Mouse (Mus musculus): Measurements from ENCODE around the gene Omd. TPM values are rescaled to one million over a fixed set of nuclear protein-coding genes. Genes with fewer than 3 reads are reported as not detected.
"Not testable (repeated sequence)": the region's sequence is repeated elsewhere in the genome, so short reads cannot be mapped to it uniquely, and the experiment has no call there.

The Omd gene
- polyA plus RNA-seq, 1 experiment from 2014 or later = 0.38 TPM

- H3K9me3 ChIP-seq = no peaks in the 10 kb centered on the region
- H3K4me3 ChIP-seq = no peak overlapping the region
- no peaks in the 10 kb centered on the region for H3K36me3 ChIP-seq
- 73% methylated on average over 2 of the region's 2 CpGs for WGBS
- H3K4me1 ChIP-seq (replicated peaks) = no peaks in the 10 kb centered on the region
- H3K4me2 ChIP-seq = no peak overlapping the region
- H3K9ac ChIP-seq = no peak overlapping the region
- H3K27ac ChIP-seq (replicated peaks) = no peak overlapping the region
- ATAC-seq (ENCODE audit: low read depth) = no peak
- no peaks in the 10 kb centered on the region for H3K27me3 ChIP-seq
These were observed 21.4 kb upstream of the Omd start for GRCm38 (mm10) chr13:49560886-49561285.

GRCm38 (mm10) chr13:49564347-49564746 lies 17.9 kb upstream of the Omd start:
- H3K4me1 ChIP-seq (replicated peaks) = no peaks in the 10 kb centered on the region
- no peak overlapping the region for H3K27ac ChIP-seq (replicated peaks)
- no peak overlapping the region for H3K4me2 ChIP-seq
- no peaks in the 10 kb centered on the region for H3K27me3 ChIP-seq
- no peak overlapping the region for H3K9ac ChIP-seq
- no peak overlapping the region for H3K4me3 ChIP-seq
- ATAC-seq (ENCODE audit: low read depth) = no peak
- H3K36me3 ChIP-seq = no peaks in the 10 kb centered on the region
- H3K9me3 ChIP-seq = no peaks in the 10 kb centered on the region
- 82% methylated on average over 1 of the region's 1 CpGs for WGBS

GRCm38 (mm10) chr13:49570371-49570770 lies 11.9 kb upstream of the Omd start:
- 70% methylated on average over 3 of the region's 3 CpGs for WGBS
- no peaks in the 10 kb centered on the region for H3K9me3 ChIP-seq
- no peak overlapping the region for H3K4me2 ChIP-seq
- H3K27ac ChIP-seq (replicated peaks) = no peak overlapping the region
- no peaks in the 10 kb centered on the region for H3K36me3 ChIP-seq
- H3K4me1 ChIP-seq (replicated peaks) = no peaks in the 10 kb centered on the region
- no peak overlapping the region for H3K4me3 ChIP-seq
- no peaks in the 10 kb centered on the region for H3K27me3 ChIP-seq
- H3K9ac ChIP-seq = no peak overlapping the region
- no peak for ATAC-seq (ENCODE audit: low read depth)

- H3K9me3 ChIP-seq = no peaks in the 10 kb centered on the region
- no peak overlapping the region for H3K4me3 ChIP-seq
- no peak overlapping the region for H3K27ac ChIP-seq (replicated peaks)
- H3K4me1 ChIP-seq (replicated peaks) = no peaks in the 10 kb centered on the region
- H3K36me3 ChIP-seq = no peaks in the 10 kb centered on the region
- no peak overlapping the region for H3K4me2 ChIP-seq
- ATAC-seq (ENCODE audit: low read depth) = no peak
- H3K9ac ChIP-seq = no peak overlapping the region
- no peaks in the 10 kb centered on the region for H3K27me3 ChIP-seq
- WGBS = 83% methylated on average over 2 of the region's 2 CpGs
These were observed 10.8 kb upstream of the Omd start for GRCm38 (mm10) chr13:49571418-49571817.

- no peaks in the 10 kb centered on the region for H3K4me1 ChIP-seq (replicated peaks)
- no peak for ATAC-seq (ENCODE audit: low read depth)
- H3K4me2 ChIP-seq = no peak overlapping the region
- H3K27ac ChIP-seq (replicated peaks) = no peak overlapping the region
- H3K27me3 ChIP-seq = no peaks in the 10 kb centered on the region
- H3K36me3 ChIP-seq = no peaks in the 10 kb centered on the region
- no peaks in the 10 kb centered on the region for H3K9me3 ChIP-seq
- H3K9ac ChIP-seq = no peak overlapping the region
- H3K4me3 ChIP-seq = no peak overlapping the region
These were observed 1.6 kb downstream of the Omd start for GRCm38 (mm10) chr13:49583859-49584258.

GRCm38 (mm10) chr13:49584307-49585005 lies 2.2 kb downstream of the Omd start:
- no peaks in the 10 kb centered on the region for H3K4me1 ChIP-seq (replicated peaks)
- ATAC-seq (ENCODE audit: low read depth) = no peak
- no peaks in the 10 kb centered on the region for H3K27me3 ChIP-seq
- no peaks in the 10 kb centered on the region for H3K9me3 ChIP-seq
- H3K36me3 ChIP-seq = no peaks in the 10 kb centered on the region
- 81% methylated on average over 8 of the region's 8 CpGs for WGBS
- no peak overlapping the region for H3K27ac ChIP-seq (replicated peaks)
- no peak overlapping the region for H3K9ac ChIP-seq
- H3K4me3 ChIP-seq = no peak overlapping the region
- H3K4me2 ChIP-seq = no peak overlapping the region

GRCm38 (mm10) chr13:49586062-49586461 lies 3.8 kb downstream of the Omd start:
- ATAC-seq (ENCODE audit: low read depth) = no peak
- Histone ChIP-seq H3K27ac (replicated peaks) (no peak overlapping the region), H3K27me3 (no peaks in the 10 kb centered on the region), H3K4me1 (replicated peaks) (no peaks in the 10 kb centered on the region), H3K9me3 (no peaks in the 10 kb centered on the region), H3K9ac (no peak overlapping the region), H3K36me3 (no peaks in the 10 kb centered on the region), H3K4me3 (no peak overlapping the region), H3K4me2 (no peak overlapping the region)
- 95% methylated on average over 6 of the region's 6 CpGs for WGBS

- not testable (repeated sequence) for H3K36me3 ChIP-seq; H3K9me3 ChIP-seq; H3K9ac ChIP-seq; ATAC-seq (ENCODE audit: low read depth); H3K4me1 ChIP-seq (replicated peaks); H3K4me3 ChIP-seq; H3K27me3 ChIP-seq; H3K27ac ChIP-seq (replicated peaks); H3K4me2 ChIP-seq
- 76% methylated on average over 2 of the region's 2 CpGs for WGBS
These were observed 20.3 kb downstream of the Omd start for GRCm38 (mm10) chr13:49602541-49602940.

GRCm38 (mm10) chr13:49603603-49604002 lies 21.3 kb downstream of the Omd start:
- H3K27ac ChIP-seq (replicated peaks) = no peak overlapping the region
- no peak overlapping the region for H3K4me2 ChIP-seq
- no peaks in the 10 kb centered on the region for H3K27me3 ChIP-seq
- no peak overlapping the region for H3K4me3 ChIP-seq
- no peak overlapping the region for H3K9ac ChIP-seq
- H3K9me3 ChIP-seq = no peaks in the 10 kb centered on the region
- no peak for ATAC-seq (ENCODE audit: low read depth)
- H3K4me1 ChIP-seq (replicated peaks) = no peaks in the 10 kb centered on the region
- H3K36me3 ChIP-seq = no peaks in the 10 kb centered on the region

- H3K36me3 ChIP-seq = no peaks in the 10 kb centered on the region
- H3K9me3 ChIP-seq = no peaks in the 10 kb centered on the region
- H3K4me1 ChIP-seq (replicated peaks) = no peaks in the 10 kb centered on the region
- no peak for ATAC-seq (ENCODE audit: low read depth)
- no peak within 1 kb of the TSS for H3K27ac ChIP-seq (replicated peaks)
- H3K4me3 ChIP-seq = no peak within 1 kb of the TSS
- WGBS = 70% methylated on average over 4 of the region's 4 CpGs
- 0 out of 2 replicates have a peak within 1 kb of the TSS, but pooled peaks have one; percentile 13 for H3K4me2 ChIP-seq
- no peaks in the 10 kb centered on the region for H3K27me3 ChIP-seq
- no peak within 1 kb of the TSS for H3K9ac ChIP-seq
These were observed 25.5 kb downstream of the Omd start, which contains the start of gene Ogn for GRCm38 (mm10) chr13:49607714-49608113. Ogn (plus strand) TSS chr13:49608046.

- Histone ChIP-seq H3K9me3 (no peaks in the 10 kb centered on the region), H3K9ac (no peak overlapping the region), H3K4me2 (0 out of 2 replicates have a peak overlapping the region, but pooled peaks have one; percentile 13), H3K27ac (replicated peaks) (no peak overlapping the region), H3K27me3 (no peaks in the 10 kb centered on the region), H3K36me3 (no peaks in the 10 kb centered on the region), H3K4me1 (replicated peaks) (no peaks in the 10 kb centered on the region), H3K4me3 (no peak overlapping the region)
- 83% methylated on average over 4 of the region's 4 CpGs for WGBS
- ATAC-seq (ENCODE audit: low read depth) = no peak
These were observed 26.5 kb downstream of the Omd start for GRCm38 (mm10) chr13:49608589-49609322.

GRCm38 (mm10) chr13:49617021-49617420 lies 34.8 kb downstream of the Omd start:
- Histone ChIP-seq H3K27ac (replicated peaks) (no peak overlapping the region), H3K4me1 (replicated peaks) (no peaks in the 10 kb centered on the region), H3K9me3 (no peaks in the 10 kb centered on the region), H3K4me3 (no peak overlapping the region), H3K4me2 (no peak overlapping the region), H3K36me3 (no peaks in the 10 kb centered on the region), H3K27me3 (no peaks in the 10 kb centered on the region), H3K9ac (no peak overlapping the region)
- 92% methylated on average over 3 of the region's 3 CpGs for WGBS
- ATAC-seq (ENCODE audit: low read depth) = no peak

GRCm38 (mm10) chr13:49618365-49618764 lies 36.1 kb downstream of the Omd start:
- Histone ChIP-seq H3K4me2 (no peak overlapping the region), H3K4me3 (no peak overlapping the region), H3K4me1 (replicated peaks) (no peaks in the 10 kb centered on the region), H3K9me3 (no peaks in the 10 kb centered on the region), H3K9ac (no peak overlapping the region), H3K27ac (replicated peaks) (no peak overlapping the region), H3K36me3 (no peaks in the 10 kb centered on the region), H3K27me3 (no peaks in the 10 kb centered on the region)
- ATAC-seq (ENCODE audit: low read depth) = no peak

Measured in neural tube, embryonic 13.5 days (tissue).